Mouse (Mus musculus) myocyte (in vitro differentiated cells): ENCODE results near the gene Igll1. TPM values are rescaled to one million over a fixed set of nuclear protein-coding genes. Genes with fewer than 3 reads are reported as not detected.

Experiments
- H3K27me3 ChIP-seq: one replicate; pipeline ENCODE4 v1.6.1; 2011; ENCODE audit not compliant: control insufficient read depth, insufficient read depth, insufficient read length
- H3K36me3 ChIP-seq: one replicate; pipeline ENCODE4 v1.6.1; 2011; ENCODE audit not compliant: control insufficient read depth, insufficient read depth
- H3K4me2 ChIP-seq: one replicate; pipeline ENCODE4 v1.6.1; 2011; ENCODE audit warnings: low read depth, control low read depth
- H3K4me3 ChIP-seq: one replicate; pipeline ENCODE4 v1.5.1; 2011; ENCODE audit warnings: mild to moderate bottlenecking, control low read depth, moderate library complexity
- H3K79me2 ChIP-seq: one replicate; pipeline ENCODE4 v1.6.1; 2011; ENCODE audit not compliant: control insufficient read depth, insufficient read depth
- H3ac ChIP-seq: one replicate; pipeline ENCODE4 v1.6.1; 2011; ENCODE audit not compliant: control insufficient read depth, insufficient read length
- CEBPB ChIP-seq: IDR thresholded peaks from 2 replicates; pipeline ENCODE4 v1.6.1; 2011; ENCODE audit warnings: mild to moderate bottlenecking, moderate library complexity; ENCODE audit not compliant: poor library complexity, insufficient read depth, severe bottlenecking
- E2F4 ChIP-seq: IDR thresholded peaks from one replicate; pipeline ENCODE4 v1.6.1; 2011; ENCODE audit warnings: mild to moderate bottlenecking, control low read depth, moderate library complexity; ENCODE audit not compliant: insufficient read depth
- MAX ChIP-seq: IDR thresholded peaks from one replicate; pipeline ENCODE4 v1.6.1; 2011; ENCODE audit warnings: low read depth, mild to moderate bottlenecking, control low read depth
- MYOD1 ChIP-seq, 3 experiments: IDR thresholded peaks; one replicate each; pipeline ENCODE4 v1.6.1; 2011; ENCODE audit warnings: control low read depth in 2 of 3, low read depth in 2 of 3, mild to moderate bottlenecking in 2 of 3, moderate library complexity in 1 of 3; ENCODE audit not compliant: insufficient read length in 2 of 3, control insufficient read depth in 1 of 3
- MYOG ChIP-seq, 3 experiments: IDR thresholded peaks; one replicate each; pipeline ENCODE4 v1.6.1; 2011; ENCODE audit warnings: control low read depth in 2 of 3, low read depth in 2 of 3, mild to moderate bottlenecking in 2 of 3; ENCODE audit not compliant: insufficient read length in 2 of 3, control insufficient read depth in 1 of 3, insufficient read depth in 1 of 3
- POLR2A ChIP-seq: IDR thresholded peaks from one replicate; pipeline ENCODE4 v1.6.1; 2011; ENCODE audit warnings: low read depth, mild to moderate bottlenecking, control low read depth, moderate library complexity; ENCODE audit not compliant: insufficient read length
- POLR2AphosphoS2 ChIP-seq: IDR thresholded peaks from one replicate; pipeline ENCODE4 v1.6.1; 2011; ENCODE audit warnings: low read depth, control low read depth; ENCODE audit not compliant: insufficient read length
- REST ChIP-seq: IDR thresholded peaks from one replicate; pipeline ENCODE4 v1.6.1; 2011; ENCODE audit warnings: mild to moderate bottlenecking, control low read depth, moderate library complexity; ENCODE audit not compliant: insufficient read depth, insufficient read length
- SRF ChIP-seq: IDR thresholded peaks from one replicate; pipeline ENCODE4 v1.6.1; 2011; ENCODE audit warnings: low read depth; ENCODE audit not compliant: control insufficient read depth, insufficient read length
- TCF12 ChIP-seq: IDR thresholded peaks from one replicate; pipeline ENCODE4 v1.6.1; 2011; ENCODE audit warnings: mild to moderate bottlenecking, control low read depth; ENCODE audit not compliant: poor library complexity, insufficient read depth, severe bottlenecking
- TCF3 ChIP-seq: IDR thresholded peaks from one replicate; pipeline ENCODE4 v1.6.1; 2011; ENCODE audit warnings: low read depth, control low read depth; ENCODE audit not compliant: insufficient read length
- USF1 ChIP-seq: IDR thresholded peaks from one replicate; pipeline ENCODE4 v1.6.1; 2011; ENCODE audit warnings: low read depth, mild to moderate bottlenecking, control low read depth, moderate library complexity
- polyA plus RNA-seq: library from polyadenylated mRNA; unstranded; fragments of >200 nt; fragmentation: generic; extraction: Trizol; gene quantifications from one replicate; pipeline ENCODE4 v1.2.1, GENCODE M21; 2012; ENCODE audit warnings: missing spikeins

Igll1 gene
- polyA plus RNA-seq, 1 experiment = not detected

DNA sequence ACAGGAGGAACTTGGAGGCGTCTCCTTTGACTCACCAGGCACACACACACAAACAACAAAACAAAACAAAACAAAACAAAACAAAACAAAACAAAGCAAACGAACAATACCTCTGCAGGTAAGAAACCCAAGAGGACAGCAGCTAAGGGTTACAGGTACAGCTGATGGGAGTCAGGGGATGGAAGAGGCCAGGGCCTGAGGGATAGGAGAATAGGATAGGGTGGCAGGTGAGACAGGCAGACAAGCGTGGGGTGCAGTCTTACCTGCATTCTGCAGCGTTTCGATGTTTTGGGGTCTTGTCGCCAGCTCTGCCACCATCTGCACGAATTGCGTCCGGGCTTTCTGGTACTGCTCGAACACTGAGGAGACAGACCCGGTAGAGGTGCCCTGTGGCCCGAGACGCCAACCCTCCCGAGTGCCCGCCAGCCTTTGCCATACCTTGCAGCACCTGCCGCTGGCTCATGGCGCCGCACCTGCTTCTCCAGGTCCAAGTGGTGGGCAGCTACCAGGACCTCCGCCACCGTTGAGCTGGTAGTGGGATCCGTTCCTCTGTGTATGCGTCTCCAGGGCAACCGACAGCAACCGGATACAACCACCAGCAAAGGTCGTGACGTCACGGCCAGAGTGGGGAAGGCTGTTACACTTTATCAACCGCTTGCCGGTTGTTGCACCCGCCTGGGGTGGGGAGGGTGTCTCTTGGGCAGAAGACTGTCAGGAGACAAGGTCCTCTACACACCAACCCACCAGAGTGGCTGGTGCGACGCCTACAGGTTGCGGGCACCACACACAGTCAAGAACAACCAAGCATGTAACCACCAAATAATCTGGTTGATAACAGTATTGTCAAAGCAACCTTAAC lies 34.8 kb downstream of the Igll1 start, which contains the start of gene Spag6l:
TSS of gene Spag6l (minus strand) at position 700 of the 859 bp plus-strand sequence.
- Histone ChIP-seq H3K4me3 (no peak within 1 kb of the TSS), H3K27me3 (no peaks in the 10 kb centered on the region), H3ac (no peak within 1 kb of the TSS), H3K36me3 (no peaks in the 10 kb centered on the region), H3K79me2 (no peaks in the 10 kb centered on the region), H3K4me2 (peak within 1 kb of the TSS; percentile 56)
- no peak for TF ChIP-seq REST
- TF ChIP-seq SRF = no peak
- no peak for TF ChIP-seq MYOD1 (IDR thresholded peaks at IDR 0.05; ENCODE audit: control insufficient read depth in 1 of 3, insufficient read length in 2 of 3, low read depth in 2 of 3)
- no peak for TF ChIP-seq CEBPB
- no peak for TF ChIP-seq TCF12
- TF ChIP-seq POLR2A = no peak
- no peak for TF ChIP-seq POLR2AphosphoS2
- TF ChIP-seq E2F4 = no peak
- TF ChIP-seq MYOG (IDR thresholded peaks at IDR 0.05; ENCODE audit: control insufficient read depth in 1 of 3, insufficient read depth in 1 of 3, insufficient read length in 2 of 3, low read depth in 2 of 3) = no peak
- TF ChIP-seq USF1 = no peak
- TF ChIP-seq TCF3 = no peak
- TF ChIP-seq MAX = no peak

DNA sequence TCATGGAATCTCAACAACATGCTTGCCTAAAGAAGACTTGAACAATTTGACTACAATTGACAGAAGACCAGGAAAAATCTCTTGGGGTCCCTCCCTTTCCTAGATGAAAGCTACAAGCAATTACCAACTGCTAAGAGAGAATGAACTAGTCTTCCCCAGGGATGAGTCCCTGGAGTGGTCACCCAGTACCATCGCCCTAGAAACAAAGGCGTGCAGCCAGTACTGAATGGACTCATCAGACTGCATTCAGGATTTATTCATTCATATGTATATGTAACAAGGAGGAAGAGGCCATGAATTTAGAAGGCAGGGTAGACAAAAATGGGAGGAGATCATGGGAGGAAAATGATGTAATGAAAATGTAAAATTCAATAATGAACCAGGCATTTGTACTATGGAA lies 37.6 kb downstream of the Igll1 start:
- TF ChIP-seq CEBPB (no peak), SRF (no peak), POLR2AphosphoS2 (no peak), USF1 (no peak), MAX (no peak), TCF3 (no peak), E2F4 (no peak), MYOG (IDR thresholded peaks at IDR 0.05; ENCODE audit: control insufficient read depth in 1 of 3, insufficient read depth in 1 of 3, insufficient read length in 2 of 3, low read depth in 2 of 3) (no peak), REST (no peak), TCF12 (no peak)
- no peaks in the 10 kb centered on the region for H3K79me2 ChIP-seq
- H3K27me3 ChIP-seq = no peaks in the 10 kb centered on the region
- H3K36me3 ChIP-seq = no peaks in the 10 kb centered on the region
- H3K4me2 ChIP-seq = no peak overlapping the region
- H3ac ChIP-seq = no peak overlapping the region
- H3K4me3 ChIP-seq = no peak overlapping the region

- no peak for TF ChIP-seq MAX
- H3K36me3 ChIP-seq = no peaks in the 10 kb centered on the region
- H3K27me3 ChIP-seq = no peaks in the 10 kb centered on the region
- no peak overlapping the region for H3K4me3 ChIP-seq
- H3ac ChIP-seq = no peak overlapping the region
- H3K4me2 ChIP-seq = no peak overlapping the region
- H3K79me2 ChIP-seq = no peaks in the 10 kb centered on the region
Measured at GRCm38 (mm10) chr16:16825476-16825875, 38.3 kb downstream of the Igll1 start.

Other genes starting within 250 kb of the Igll1 start
- not detected for gene Olfr19, start 187.6 kb downstream of the Igll1 start, polyA plus RNA-seq
- not detected for gene Spag6l, start 34.5 kb downstream of the Igll1 start, polyA plus RNA-seq
- gene Top3b, start 6.8 kb upstream of the Igll1 start, polyA plus RNA-seq = 50.6 TPM
- gene Vpreb1, start 6.9 kb upstream of the Igll1 start, polyA plus RNA-seq = 0.83 TPM
- 17.9 TPM for gene Ppm1f, start 32.5 kb upstream of the Igll1 start, polyA plus RNA-seq
- gene Mapk1, start 119.4 kb upstream of the Igll1 start, polyA plus RNA-seq = 66.7 TPM
- gene Ypel1, start 205.7 kb upstream of the Igll1 start, polyA plus RNA-seq = 2.7 TPM
- gene Ppil2, start 247.3 kb upstream of the Igll1 start, polyA plus RNA-seq = 48.5 TPM